Mouse (Mus musculus) forebrain, embryonic 10.5 days (tissue): ENCODE results near the gene Hist1h2an. TPM values are rescaled to one million over a fixed set of nuclear protein-coding genes. Genes with fewer than 3 reads are reported as not detected.
"Not testable (repeated sequence)": the region's sequence is repeated elsewhere in the genome, so short reads cannot be mapped to it uniquely, and the experiment has no call there.

Experiments
- DNase-seq: peaks from one replicate; pipeline ENCODE4 v3.0.0-alpha.2; 2017; ENCODE audit warnings: low spot score; ENCODE audit errors: extremely low spot score
- H3K27ac ChIP-seq: fragments of 300-500 bp; sonication (generic); 2 replicates; pipeline ENCODE4 v1.5.1; 2016; ENCODE audit warnings: mild to moderate bottlenecking
- H3K27me3 ChIP-seq: fragments of 300-500 bp; sonication (generic); 2 replicates; pipeline ENCODE4 v1.6.1; 2016; ENCODE audit warnings: mild to moderate bottlenecking; ENCODE audit not compliant: poor library complexity, severe bottlenecking
- H3K36me3 ChIP-seq: fragments of 300-500 bp; sonication (generic); replicated peaks from 2 replicates; pipeline ENCODE4 v1.6.1; 2016; ENCODE audit warnings: mild to moderate bottlenecking, moderate library complexity
- H3K4me1 ChIP-seq: fragments of 300-500 bp; sonication (generic); 2 replicates; pipeline ENCODE4 v1.6.1; 2016
- H3K4me3 ChIP-seq: fragments of 300-500 bp; sonication (generic); 2 replicates; pipeline ENCODE4 v1.5.1; 2016; ENCODE audit warnings: mild to moderate bottlenecking, moderate library complexity
- H3K9me3 ChIP-seq: fragments of 300-500 bp; sonication (generic); 2 replicates; pipeline ENCODE4 v1.6.1; 2016; ENCODE audit warnings: mild to moderate bottlenecking, moderate library complexity
- WGBS: fragments of 180-500 bp; shearing (Covaris S2); methylation state at CpG from one replicate; pipeline ENCODE4 v1.1.7; 2016; 5-methylcytosine and 5-hydroxymethylcytosine counted together
- polyA plus RNA-seq: library from polyadenylated mRNA; unstranded; fragments of >200 nt; fragmentation: Nextera tagmentation; extraction: Ambion mirVana; gene quantifications from 2 replicates; pipeline ENCODE4 v1.2.1, GENCODE M21; 2016

Gene Hist1h2an
- polyA plus RNA-seq, 1 experiment from 2014 or later, result 11.9 TPM

GRCm38 (mm10) chr13:21795584-21795983 is 8.6 kb upstream of the Hist1h2an start:
- WGBS, result 91% methylated on average over 7 of the region's 7 CpGs
- no peaks in the 10 kb centered on the region for H3K36me3 ChIP-seq
- no peaks in the 10 kb centered on the region for H3K9me3 ChIP-seq
- no peaks in the 10 kb centered on the region for H3K27me3 ChIP-seq
- H3K4me1 ChIP-seq, result peaks cover 8% of the 10 kb centered on the region
- no peak overlapping the region for H3K4me3 ChIP-seq
- no peak overlapping the region for H3K27ac ChIP-seq
- no peak for DNase-seq

GRCm38 (mm10) chr13:21790601-21791283 is 3.7 kb upstream of the Hist1h2an start:
- peak overlapping the region; percentile 41 for H3K4me3 ChIP-seq
- DNase-seq, result peak; percentile 34
- peak overlapping the region; percentile 86 for H3K27ac ChIP-seq

GRCm38 (mm10) chr13:21789925-21790324 is 2.9 kb upstream of the Hist1h2an start:
- no peak for DNase-seq
- Histone ChIP-seq H3K27me3 (no peaks in the 10 kb centered on the region), H3K4me3 (no peak overlapping the region), H3K4me1 (peaks cover 48% of the 10 kb centered on the region), H3K36me3 (no peaks in the 10 kb centered on the region), H3K9me3 (no peaks in the 10 kb centered on the region), H3K27ac (peak overlapping the region; percentile 91)
- 70% methylated on average over 6 of the region's 6 CpGs for WGBS

More at GRCm38 (mm10) chr13:21790601-21791283, 3.7 kb upstream of the Hist1h2an start:
- H3K27me3 ChIP-seq, result no peaks in the 10 kb centered on the region
- H3K36me3 ChIP-seq, result no peaks in the 10 kb centered on the region
- peaks cover 40% of the 10 kb centered on the region for H3K4me1 ChIP-seq
- no peaks in the 10 kb centered on the region for H3K9me3 ChIP-seq
- WGBS, result 7% methylated on average over 18 of the region's 18 CpGs

- H3K36me3 ChIP-seq, result no peaks in the 10 kb centered on the region
- peak; percentile 26 for DNase-seq
- 10% methylated on average over 17 of the region's 21 CpGs for WGBS
- no peaks in the 10 kb centered on the region for H3K27me3 ChIP-seq
- H3K4me1 ChIP-seq, result peaks cover 60% of the 10 kb centered on the region
- peak overlapping the region; percentile 91 for H3K27ac ChIP-seq
- no peaks in the 10 kb centered on the region for H3K9me3 ChIP-seq
- peak overlapping the region; percentile 53 for H3K4me3 ChIP-seq
Measured at GRCm38 (mm10) chr13:21787760-21788593, 959 bp upstream of the Hist1h2an start.

- 6% methylated on average over 8 of the region's 8 CpGs for WGBS
- no peaks in the 10 kb centered on the region for H3K36me3 ChIP-seq
- H3K27ac ChIP-seq, result peak overlapping the region; percentile 99
- peak overlapping the region; percentile 53 for H3K4me3 ChIP-seq
- peaks cover 68% of the 10 kb centered on the region for H3K4me1 ChIP-seq
- H3K27me3 ChIP-seq, result no peaks in the 10 kb centered on the region
- peak; percentile 35 for DNase-seq
- H3K9me3 ChIP-seq, result no peaks in the 10 kb centered on the region
Measured at GRCm38 (mm10) chr13:21786189-21786898, 674 bp downstream of the Hist1h2an start.

- 27% methylated on average over 6 of the region's 6 CpGs for WGBS
- H3K9me3 ChIP-seq, result no peaks in the 10 kb centered on the region
- peaks cover 65% of the 10 kb centered on the region for H3K4me1 ChIP-seq
- peak overlapping the region; percentile 56 for H3K4me3 ChIP-seq
- H3K27ac ChIP-seq, result peak overlapping the region; percentile 99
- H3K36me3 ChIP-seq, result no peaks in the 10 kb centered on the region
- H3K27me3 ChIP-seq, result no peaks in the 10 kb centered on the region
- DNase-seq, result peak; percentile 17
Measured at GRCm38 (mm10) chr13:21784311-21784710, 2.7 kb downstream of the Hist1h2an start.

- H3K4me1 ChIP-seq, result peaks cover 61% of the 10 kb centered on the region
- no peaks in the 10 kb centered on the region for H3K27me3 ChIP-seq
- peak overlapping the region; percentile 56 for H3K4me3 ChIP-seq
- WGBS, result 2% methylated on average over 9 of the region's 9 CpGs
- H3K9me3 ChIP-seq, result no peaks in the 10 kb centered on the region
- DNase-seq, result peak; percentile 63
- H3K36me3 ChIP-seq, result no peaks in the 10 kb centered on the region
- peak overlapping the region; percentile 99 for H3K27ac ChIP-seq
Measured at GRCm38 (mm10) chr13:21783734-21784161, 3.3 kb downstream of the Hist1h2an start.

GRCm38 (mm10) chr13:21783255-21783617 is 3.8 kb downstream of the Hist1h2an start, which contains the start of gene Hist1h3i:
Gene Hist1h3i (minus strand): TSS chr13:21783370.
- no peaks in the 10 kb centered on the region for H3K27me3 ChIP-seq
- H3K36me3 ChIP-seq, result no peaks in the 10 kb centered on the region
- H3K4me3 ChIP-seq, result peak within 1 kb of the TSS; percentile 56
- H3K27ac ChIP-seq, result peak within 1 kb of the TSS; percentile 99
- under 1% methylated on average over 16 of the region's 20 CpGs for WGBS
- no peaks in the 10 kb centered on the region for H3K9me3 ChIP-seq
- peak; percentile 56 for DNase-seq
- H3K4me1 ChIP-seq, result peaks cover 61% of the 10 kb centered on the region

GRCm38 (mm10) chr13:21782361-21783254 is 4.4 kb downstream of the Hist1h2an start:
- Histone ChIP-seq H3K4me3 (peak overlapping the region; percentile 56), H3K27ac (peak overlapping the region; percentile 99), H3K4me1 (peaks cover 61% of the 10 kb centered on the region)
- H3K27me3 ChIP-seq, H3K9me3 ChIP-seq, H3K36me3 ChIP-seq: not testable (repeated sequence)
- WGBS, result 1% methylated on average over 19 of the region's 35 CpGs
- DNase-seq, result peak; percentile 48

- peak overlapping the region; percentile 56; the same call in 1 of the 2 replicates for H3K4me3 ChIP-seq
- peak overlapping the region; percentile 99 for H3K27ac ChIP-seq
- DNase-seq, result no peak
- H3K36me3 ChIP-seq, result no peaks in the 10 kb centered on the region
- WGBS, result 87% methylated on average over 1 of the region's 1 CpGs
- H3K4me1 ChIP-seq, result peaks cover 69% of the 10 kb centered on the region
- H3K9me3 ChIP-seq, result no peaks in the 10 kb centered on the region
- H3K27me3 ChIP-seq, result no peaks in the 10 kb centered on the region
Measured at GRCm38 (mm10) chr13:21781639-21782038, 5.4 kb downstream of the Hist1h2an start.

- peaks cover 65% of the 10 kb centered on the region for H3K4me1 ChIP-seq
- peak overlapping the region; percentile 99 for H3K27ac ChIP-seq
- H3K27me3 ChIP-seq, result no peaks in the 10 kb centered on the region
- peak; percentile 19 for DNase-seq
- H3K4me3 ChIP-seq, result peak overlapping the region; percentile 77
- H3K36me3 ChIP-seq, result no peaks in the 10 kb centered on the region
- no peaks in the 10 kb centered on the region for H3K9me3 ChIP-seq
- WGBS, result 50% methylated on average over 6 of the region's 6 CpGs
Measured at GRCm38 (mm10) chr13:21781021-21781555, 5.9 kb downstream of the Hist1h2an start.
